Mouse (Mus musculus): ENCODE results near the gene Mid1. TPM values are rescaled to one million over a fixed set of nuclear protein-coding genes. Genes with fewer than 3 reads are reported as not detected.

Mid1 gene
- polyA plus RNA-seq, 2 experiments: 12.5 to 17.3 TPM

DNA sequence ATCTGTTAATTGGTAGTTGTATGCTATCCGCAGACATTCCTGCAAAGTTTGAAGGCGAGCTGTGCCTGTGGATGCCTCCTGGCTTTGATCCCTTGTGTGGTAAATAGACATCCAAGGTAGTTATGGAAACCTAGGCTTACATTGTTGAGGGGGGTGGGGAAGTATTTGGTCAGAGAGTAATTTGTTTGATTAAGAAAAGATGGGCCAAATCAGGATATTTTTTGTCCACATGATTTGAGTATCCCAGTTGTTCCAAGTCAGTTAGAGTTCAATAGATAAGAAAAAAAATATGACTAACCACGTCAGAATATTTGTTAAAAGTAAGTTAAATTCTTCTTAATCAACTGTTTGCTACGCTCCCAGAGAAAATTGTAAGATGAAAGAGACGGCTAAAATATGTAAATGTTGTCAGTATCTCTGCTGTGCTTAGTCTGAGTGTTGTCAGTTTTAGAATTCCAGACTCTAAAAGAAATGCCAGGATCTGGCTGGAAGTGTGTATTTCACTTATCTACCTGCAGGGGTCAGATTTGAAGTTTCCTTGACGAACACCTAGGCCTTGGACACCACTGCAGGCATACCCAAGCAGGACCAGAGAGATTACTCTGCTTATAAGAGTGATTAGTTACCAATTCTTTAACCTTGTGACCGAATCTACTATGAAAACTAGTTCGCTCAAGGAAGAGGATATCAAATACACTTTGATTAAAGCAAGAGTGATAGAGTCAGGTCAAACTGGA is 198.7 kb downstream of the Mid1 start:
- Histone ChIP-seq H3K27me3 (ENCODE audit: control insufficient read depth, insufficient read depth, low read length) (no peaks in the 10 kb centered on the region; the same call in 1 of the 2 replicates), H3K4me2 (replicated peaks; ENCODE audit: low read depth, low read length, severe bottlenecking) (no peak overlapping the region), H3K4me3 (replicated peaks; ENCODE audit: low read length) (no peak overlapping the region), H3K9ac (ENCODE audit: low read depth, low read length, severe bottlenecking) (no peak overlapping the region), H3K27ac (replicated peaks; ENCODE audit: low read depth, low read length) (no peak overlapping the region), H3K36me3 (ENCODE audit: control insufficient read depth, insufficient read depth, low read length) (no peaks in the 10 kb centered on the region), H3K9me3 (ENCODE audit: control insufficient read depth, low read length) (no peaks in the 10 kb centered on the region), H3K4me1 (ENCODE audit: control insufficient read depth, insufficient read depth, low read length) (0 out of 2 replicates have a peak, but pooled peaks cover 3% of the 10 kb centered on the region)
- peak; percentile 20 for DNase-seq (ENCODE audit: low spot score)
- ATAC-seq (ENCODE audit: low FRiP score, low read depth): no peak
- 54% methylated on average over 8 of the region's 8 CpGs for WGBS
- TF ChIP-seq POLR2A (IDR thresholded peaks at IDR 0.05; ENCODE audit: borderline replicate concordance, extremely low read depth, insufficient read depth, insufficient read length): no peak

DNA sequence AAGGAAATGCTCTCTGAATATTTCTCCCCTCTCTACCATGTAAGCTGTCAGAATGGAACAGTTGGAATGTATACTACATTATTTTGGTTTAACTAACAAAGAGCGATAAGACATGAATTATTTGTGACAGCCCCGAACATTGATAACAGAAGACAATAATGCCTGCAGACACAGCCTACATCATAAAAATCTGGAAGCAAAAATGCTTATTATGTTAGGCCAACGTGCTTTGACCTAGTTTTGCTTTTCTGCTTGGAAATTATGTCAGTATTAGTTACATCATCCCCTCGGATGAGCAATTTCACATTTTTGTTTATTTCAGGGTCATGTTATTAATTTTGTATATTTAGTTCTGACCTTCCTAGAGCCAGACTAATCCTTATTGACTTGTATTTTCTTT is 205.5 kb downstream of the Mid1 start:
- no peak overlapping the region for H3K4me3 ChIP-seq (replicated peaks; ENCODE audit: low read length)
- DNase-seq (ENCODE audit: low spot score) (no peak), ATAC-seq (ENCODE audit: low FRiP score, low read depth) (no peak)
- H3K9ac ChIP-seq (ENCODE audit: low read depth, low read length, severe bottlenecking): no peak overlapping the region
- H3K27ac ChIP-seq (replicated peaks; ENCODE audit: low read depth, low read length): no peak overlapping the region
- H3K36me3 ChIP-seq (ENCODE audit: control insufficient read depth, insufficient read depth, low read length): no peaks in the 10 kb centered on the region
- H3K4me2 ChIP-seq (replicated peaks; ENCODE audit: low read depth, low read length, severe bottlenecking): no peak overlapping the region
- no peaks in the 10 kb centered on the region for H3K27me3 ChIP-seq (ENCODE audit: control insufficient read depth, insufficient read depth, low read length)
- TF ChIP-seq POLR2A (IDR thresholded peaks at IDR 0.05; ENCODE audit: borderline replicate concordance, extremely low read depth, insufficient read depth, insufficient read length): no peak
- WGBS: 75% methylated on average over 4 of the region's 4 CpGs
- H3K4me1 ChIP-seq (ENCODE audit: control insufficient read depth, insufficient read depth, low read length): no peaks in the 10 kb centered on the region
- no peaks in the 10 kb centered on the region for H3K9me3 ChIP-seq (ENCODE audit: control insufficient read depth, low read length)

DNA sequence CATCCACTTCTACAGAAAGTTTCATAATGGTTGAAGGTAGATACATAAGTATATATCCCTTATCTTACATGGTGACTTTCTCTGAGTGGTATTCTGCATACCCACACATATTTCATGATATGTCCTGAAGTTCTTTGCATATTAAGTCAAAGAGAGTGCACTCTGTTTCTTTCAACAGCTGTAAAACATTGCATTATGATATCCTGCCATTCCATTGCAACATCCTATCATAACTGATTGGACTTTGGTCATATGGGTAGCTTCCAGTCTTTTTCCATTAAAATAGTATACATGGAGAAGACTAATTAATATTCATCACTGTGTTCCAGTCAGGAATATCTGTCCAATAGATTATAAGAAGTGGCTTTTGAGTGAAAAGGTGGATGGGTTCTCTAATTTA is 207.1 kb downstream of the Mid1 start:
- Histone ChIP-seq H3K4me2 (replicated peaks; ENCODE audit: low read depth, low read length, severe bottlenecking) (no peak overlapping the region), H3K4me3 (replicated peaks; ENCODE audit: low read length) (no peak overlapping the region), H3K9me3 (ENCODE audit: control insufficient read depth, low read length) (no peaks in the 10 kb centered on the region), H3K4me1 (ENCODE audit: control insufficient read depth, insufficient read depth, low read length) (no peaks in the 10 kb centered on the region), H3K27me3 (ENCODE audit: control insufficient read depth, insufficient read depth, low read length) (0 out of 2 replicates have a peak, but pooled peaks cover under 1% of the 10 kb centered on the region), H3K27ac (replicated peaks; ENCODE audit: low read depth, low read length) (no peak overlapping the region), H3K36me3 (ENCODE audit: control insufficient read depth, insufficient read depth, low read length) (no peaks in the 10 kb centered on the region), H3K9ac (ENCODE audit: low read depth, low read length, severe bottlenecking) (no peak overlapping the region)
- DNase-seq (ENCODE audit: low spot score) (no peak), ATAC-seq (ENCODE audit: low FRiP score, low read depth) (no peak)
- TF ChIP-seq POLR2A (IDR thresholded peaks at IDR 0.05; ENCODE audit: borderline replicate concordance, extremely low read depth, insufficient read depth, insufficient read length): no peak

DNA sequence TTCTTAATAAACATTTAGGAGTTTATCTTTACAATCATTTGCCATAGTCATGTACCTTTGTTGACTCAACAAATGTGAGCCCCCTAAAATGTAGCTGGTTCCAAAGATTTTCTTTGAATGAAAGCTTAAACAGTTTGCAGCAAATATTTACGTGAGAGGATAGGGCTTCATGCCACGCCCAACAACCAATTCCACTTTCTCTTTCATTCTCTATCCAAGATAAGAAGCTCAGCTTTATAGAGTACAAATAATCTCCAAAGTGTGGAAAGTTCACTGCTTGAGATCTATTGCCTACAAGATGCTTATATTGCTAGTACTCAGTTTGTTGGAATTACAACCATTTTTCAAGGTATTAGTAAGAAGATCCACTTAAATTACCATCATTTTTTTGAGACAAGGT is 207.6 kb downstream of the Mid1 start:
- Histone ChIP-seq H3K36me3 (ENCODE audit: control insufficient read depth, insufficient read depth, low read length) (no peaks in the 10 kb centered on the region), H3K9ac (ENCODE audit: low read depth, low read length, severe bottlenecking) (no peak overlapping the region), H3K9me3 (ENCODE audit: control insufficient read depth, low read length) (no peaks in the 10 kb centered on the region), H3K27ac (replicated peaks; ENCODE audit: low read depth, low read length) (no peak overlapping the region), H3K4me3 (replicated peaks; ENCODE audit: low read length) (no peak overlapping the region), H3K27me3 (ENCODE audit: control insufficient read depth, insufficient read depth, low read length) (0 out of 2 replicates have a peak, but pooled peaks cover 3% of the 10 kb centered on the region), H3K4me1 (ENCODE audit: control insufficient read depth, insufficient read depth, low read length) (no peaks in the 10 kb centered on the region), H3K4me2 (replicated peaks; ENCODE audit: low read depth, low read length, severe bottlenecking) (no peak overlapping the region)
- ATAC-seq (ENCODE audit: low FRiP score, low read depth) (no peak), DNase-seq (ENCODE audit: low spot score) (no peak)
- WGBS: 68% methylated on average over 2 of the region's 2 CpGs
- TF ChIP-seq POLR2A (IDR thresholded peaks at IDR 0.05; ENCODE audit: borderline replicate concordance, extremely low read depth, insufficient read depth, insufficient read length): no peak

DNA sequence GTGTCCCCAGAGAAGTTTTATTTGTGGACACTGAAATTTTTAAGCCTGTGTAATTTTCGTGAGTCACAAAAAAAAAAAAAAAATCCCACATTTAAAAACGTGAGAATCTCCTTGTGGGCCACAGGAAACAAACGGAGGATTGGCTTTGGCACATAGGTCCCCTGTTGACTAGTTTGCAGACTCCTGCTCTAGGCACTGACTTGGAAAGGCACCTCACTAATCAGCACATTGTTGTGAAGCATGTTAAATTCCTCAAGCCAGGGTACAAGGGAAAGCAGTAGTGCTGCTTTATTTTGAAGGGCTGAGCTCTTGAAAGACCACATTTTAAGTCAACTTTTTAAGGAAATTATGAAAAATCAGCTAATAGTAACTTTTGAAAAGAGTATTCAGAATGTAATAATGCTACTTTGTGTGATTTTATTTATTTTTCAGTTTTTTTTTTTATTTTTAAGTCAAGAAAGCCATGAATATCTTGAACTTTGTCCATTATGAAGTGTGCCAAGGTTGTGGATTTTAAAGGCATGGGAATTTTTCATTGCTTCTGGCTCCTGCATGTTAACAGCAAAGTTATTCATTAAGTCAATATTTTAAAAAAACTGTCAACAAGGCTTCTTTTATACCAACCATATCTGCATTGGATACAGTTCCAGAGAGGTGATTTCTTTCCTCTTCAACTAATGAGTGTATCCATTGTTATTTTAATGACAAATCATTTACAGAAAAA is 214.4 kb downstream of the Mid1 start:
- no peaks in the 10 kb centered on the region for H3K36me3 ChIP-seq (ENCODE audit: control insufficient read depth, insufficient read depth, low read length)
- 0 out of 2 replicates have a peak, but pooled peaks cover 3% of the 10 kb centered on the region for H3K27me3 ChIP-seq (ENCODE audit: control insufficient read depth, insufficient read depth, low read length)
- H3K9ac ChIP-seq (ENCODE audit: low read depth, low read length, severe bottlenecking): no peak overlapping the region
- 27% methylated on average over 3 of the region's 3 CpGs for WGBS
- TF ChIP-seq POLR2A (IDR thresholded peaks at IDR 0.05; ENCODE audit: borderline replicate concordance, extremely low read depth, insufficient read depth, insufficient read length): no peak
- no peaks in the 10 kb centered on the region for H3K9me3 ChIP-seq (ENCODE audit: control insufficient read depth, low read length)
- no peak overlapping the region for H3K4me2 ChIP-seq (replicated peaks; ENCODE audit: low read depth, low read length, severe bottlenecking)
- no peaks in the 10 kb centered on the region for H3K4me1 ChIP-seq (ENCODE audit: control insufficient read depth, insufficient read depth, low read length)
- DNase-seq (ENCODE audit: low spot score): no peak
- no peak overlapping the region for H3K4me3 ChIP-seq (replicated peaks; ENCODE audit: low read length)
- no peak overlapping the region for H3K27ac ChIP-seq (replicated peaks; ENCODE audit: low read depth, low read length)
- no peak for ATAC-seq (ENCODE audit: low FRiP score, low read depth)
